Mouse (Mus musculus): ENCODE data around the gene Nomo1.

The Nomo1 gene

DNA sequence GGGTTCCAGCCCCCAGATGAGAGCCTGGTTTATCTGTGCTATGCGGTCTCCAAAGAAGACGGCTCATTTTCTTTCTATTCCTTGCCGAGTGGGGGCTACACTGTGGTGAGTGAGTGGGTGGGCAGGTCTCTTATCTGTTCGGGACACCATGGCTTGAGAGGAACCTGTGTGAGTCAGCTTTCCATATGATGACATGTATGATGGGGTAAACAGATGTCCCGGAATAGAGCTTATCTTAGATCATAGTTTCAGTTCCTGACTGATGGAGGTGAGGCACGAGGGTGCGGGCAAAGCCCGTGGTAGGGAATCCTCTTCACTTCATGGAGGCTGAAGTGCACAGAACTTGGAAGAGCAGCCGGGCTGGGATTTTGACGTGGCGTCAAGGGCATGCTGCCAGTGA lies 12.4 kb downstream of the Nomo1 start:
- DNase-seq (ENCODE audit: low spot score in 2 of 2): no peak

DNA sequence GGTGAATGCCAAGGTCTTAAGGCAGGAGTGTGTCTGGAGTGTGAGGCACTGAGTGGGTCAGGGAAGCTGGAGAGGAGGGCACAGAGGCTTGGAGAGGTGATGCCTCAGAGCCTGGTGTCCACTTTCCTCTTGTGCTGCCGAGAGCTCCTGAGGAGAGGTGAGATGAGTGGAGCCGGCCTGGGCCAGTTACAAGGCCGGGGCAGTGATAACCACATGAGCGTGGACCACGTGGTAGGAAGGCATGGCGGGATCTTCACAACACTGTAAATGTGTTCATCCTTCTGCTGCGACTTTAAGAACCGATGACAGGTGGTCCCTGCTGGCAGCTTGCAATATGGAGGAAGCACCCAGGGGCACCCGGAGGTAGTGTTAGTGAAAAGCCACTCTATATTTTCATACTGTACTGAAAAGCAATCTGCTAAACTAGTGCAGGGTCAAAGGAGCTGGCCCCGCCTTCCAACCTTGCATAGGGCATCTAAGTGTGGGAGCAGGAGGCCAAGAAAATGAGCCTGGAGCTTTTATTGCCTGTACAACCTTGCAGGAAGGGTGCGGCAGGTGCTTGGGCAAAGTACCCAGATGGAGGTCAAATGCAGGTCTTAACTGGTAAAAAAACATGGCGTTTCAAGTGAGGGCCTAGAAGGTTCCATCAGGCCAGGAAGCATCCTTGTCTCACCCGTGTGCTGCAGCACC lies 14.5 kb downstream of the Nomo1 start:
- no peak for DNase-seq (ENCODE audit: low spot score in 2 of 2)

DNA sequence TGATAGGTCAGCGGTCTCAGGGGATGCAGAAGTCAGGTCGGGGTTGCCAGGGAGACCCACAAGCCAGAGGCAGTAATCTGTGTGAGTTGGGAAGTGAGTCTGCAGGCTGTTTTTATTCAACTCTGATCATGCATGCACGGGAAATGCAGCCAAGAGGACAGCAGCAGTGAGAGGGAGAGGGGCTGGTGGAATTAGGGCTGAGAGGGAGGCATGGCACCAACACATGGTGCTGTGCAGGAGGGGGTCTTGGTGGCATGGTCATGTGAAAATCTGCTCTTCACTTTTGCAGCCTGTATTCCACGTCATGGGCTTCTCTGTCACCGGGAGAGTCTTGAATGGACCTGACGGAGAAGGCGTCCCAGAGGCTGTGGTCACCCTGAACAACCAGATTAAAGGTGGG lies 16.5 kb downstream of the Nomo1 start:
- no peak for DNase-seq (ENCODE audit: low spot score in 2 of 2)

DNA sequence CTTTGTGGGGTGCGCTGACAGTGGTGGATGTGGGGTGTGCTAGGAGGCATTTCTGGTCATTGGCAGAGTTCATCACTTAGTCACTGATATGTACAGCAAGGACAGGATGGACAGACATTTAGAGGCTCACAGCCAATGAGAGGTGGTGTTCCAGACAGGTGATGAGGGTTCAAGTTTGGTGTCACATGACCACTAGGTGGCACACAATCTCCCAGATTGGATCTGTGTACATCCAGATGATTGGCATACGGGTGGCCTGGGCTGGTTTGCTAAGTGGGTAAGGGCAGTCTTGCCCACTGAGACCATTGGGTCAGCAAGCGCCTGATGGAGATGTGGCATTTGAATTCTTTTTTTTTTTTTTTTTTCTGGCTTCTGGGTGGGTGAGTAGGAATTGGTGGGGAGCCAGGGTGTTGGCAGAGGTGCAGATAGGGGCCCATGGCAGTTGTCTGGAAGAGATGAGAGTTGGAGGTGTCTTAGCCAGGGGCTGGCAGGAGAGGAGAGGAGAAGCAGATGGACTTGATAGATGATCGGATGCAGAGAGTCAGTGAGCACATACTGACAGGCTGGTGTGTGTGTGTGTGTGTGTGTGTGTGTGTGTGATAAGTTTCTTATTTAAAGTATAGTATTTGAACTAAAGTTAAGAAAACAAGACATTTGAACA lies 18.8 kb downstream of the Nomo1 start:
- no peak for DNase-seq (ENCODE audit: low spot score in 2 of 2)

DNA sequence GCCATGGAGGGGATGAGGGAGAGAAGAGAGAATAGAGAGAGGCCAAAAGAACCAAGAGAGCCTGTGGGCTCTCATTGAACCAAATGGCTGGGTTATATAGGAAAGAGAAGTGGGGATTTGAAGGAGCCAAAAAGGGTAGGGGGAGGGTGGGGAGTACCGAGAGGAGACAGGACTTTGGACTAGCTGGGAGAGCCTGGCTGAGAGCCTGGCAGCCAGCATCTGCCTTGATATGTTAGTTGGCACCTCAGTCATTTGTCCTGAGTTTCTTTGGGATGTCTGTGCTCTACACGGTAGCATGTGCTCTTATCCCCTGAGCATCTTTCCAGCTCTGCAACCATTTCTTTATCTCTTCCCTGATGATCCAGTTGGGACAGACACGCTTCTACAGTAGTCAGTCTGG lies 20.1 kb downstream of the Nomo1 start:
- no peak for DNase-seq (ENCODE audit: low spot score in 2 of 2)

DNA sequence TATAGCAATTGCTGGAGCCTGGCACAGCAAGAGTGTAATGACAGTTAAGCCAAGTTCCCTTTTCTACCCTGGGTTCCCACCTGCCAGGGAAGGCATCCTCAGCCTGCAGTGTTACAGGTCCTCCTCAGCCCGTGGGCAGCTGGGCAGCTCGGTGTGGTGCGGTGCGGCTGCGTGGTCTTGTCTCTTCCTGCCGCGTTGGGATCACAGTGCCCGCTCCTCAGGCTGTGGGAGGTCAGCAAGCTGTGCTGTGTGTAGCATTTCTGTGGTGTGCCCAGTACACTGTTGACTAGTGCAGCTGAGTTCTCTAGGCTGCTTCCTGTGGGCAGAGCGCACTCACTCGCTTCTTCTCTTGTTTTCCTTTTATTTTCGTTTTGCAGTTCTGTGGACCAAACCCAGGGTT lies 25.4 kb downstream of the Nomo1 start:
- DNase-seq (ENCODE audit: low spot score in 2 of 2): no peak

DNA sequence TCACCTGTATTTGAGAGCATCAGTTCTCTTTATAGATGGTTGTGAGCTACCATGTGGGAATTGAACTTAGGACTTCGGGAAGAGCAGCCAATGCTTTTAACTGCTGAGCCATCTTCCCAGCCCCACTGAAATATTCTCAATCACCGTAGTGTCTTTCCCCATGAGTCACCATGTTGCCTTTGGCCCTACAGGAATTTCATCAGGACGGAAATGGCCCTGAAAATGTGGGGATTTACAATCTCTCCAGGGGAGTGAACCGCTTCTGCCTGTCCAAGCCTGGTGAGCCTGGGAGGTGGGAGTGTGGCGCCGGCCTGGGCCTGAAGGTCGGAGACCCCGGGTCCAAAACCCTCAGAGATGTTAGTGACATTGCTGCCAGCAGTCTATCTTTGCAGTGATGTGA lies 27.2 kb downstream of the Nomo1 start:
- no peak for DNase-seq (ENCODE audit: low spot score in 2 of 2)

DNA sequence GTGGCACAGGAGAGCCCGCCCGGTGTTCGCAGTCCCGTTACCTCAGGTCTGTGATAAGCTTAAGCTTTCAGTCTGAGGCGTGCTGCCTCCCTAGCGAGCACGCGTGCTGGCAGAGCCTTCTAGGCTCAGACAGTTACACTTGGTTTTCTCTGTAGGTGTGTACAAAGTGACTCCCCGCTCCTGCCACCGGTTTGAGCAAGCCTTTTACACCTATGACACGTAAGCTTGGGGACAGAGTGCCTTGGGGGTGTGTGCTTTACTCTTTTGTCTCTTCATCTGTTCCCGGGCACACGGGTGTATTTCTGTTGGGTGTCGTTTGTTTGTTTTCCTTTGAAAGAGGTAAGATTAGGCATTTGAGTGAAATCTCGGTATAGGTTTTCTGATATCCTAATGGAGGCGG lies 28.1 kb downstream of the Nomo1 start:
- no peak for DNase-seq (ENCODE audit: low spot score in 2 of 2)

DNA sequence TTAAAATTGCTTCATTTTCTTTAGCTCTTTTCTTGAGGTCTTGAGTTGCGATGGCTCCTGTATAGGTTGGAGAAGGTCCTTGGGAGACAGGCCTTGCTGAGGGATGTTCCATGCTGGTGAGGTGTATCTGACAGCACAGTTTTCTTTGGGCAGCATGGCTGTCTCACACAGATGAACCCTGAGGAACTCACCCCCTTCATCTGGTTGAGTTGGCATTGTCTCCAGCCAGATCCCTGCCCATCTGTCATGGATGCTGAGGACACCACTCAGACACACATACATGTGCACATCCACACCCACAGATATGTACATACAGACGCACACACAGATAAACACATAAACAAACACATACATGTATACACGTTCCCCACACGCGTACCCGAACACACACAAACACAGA lies 29.8 kb downstream of the Nomo1 start:
- no peak for DNase-seq (ENCODE audit: low spot score in 2 of 2)

DNA sequence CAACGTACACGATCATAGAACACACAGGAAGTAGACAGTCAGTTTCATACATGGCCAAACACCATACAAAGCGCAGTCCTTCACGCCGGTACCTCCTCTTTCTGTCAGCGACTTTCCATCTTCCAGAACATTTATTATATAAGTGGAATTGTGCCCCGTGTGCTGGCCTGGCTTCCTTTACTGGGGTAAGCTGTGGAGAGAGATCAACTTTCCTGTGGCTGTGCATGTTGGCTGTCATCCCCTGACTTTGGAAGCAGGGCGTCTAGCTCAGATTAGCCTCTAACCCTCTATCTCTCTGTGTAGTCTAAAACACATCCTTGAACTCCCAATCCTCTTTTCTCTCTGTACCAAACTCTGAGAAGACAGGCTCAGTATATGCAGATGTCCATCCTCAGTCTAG lies 35.3 kb downstream of the Nomo1 start:
- no peak for DNase-seq (ENCODE audit: low spot score in 2 of 2)

DNA sequence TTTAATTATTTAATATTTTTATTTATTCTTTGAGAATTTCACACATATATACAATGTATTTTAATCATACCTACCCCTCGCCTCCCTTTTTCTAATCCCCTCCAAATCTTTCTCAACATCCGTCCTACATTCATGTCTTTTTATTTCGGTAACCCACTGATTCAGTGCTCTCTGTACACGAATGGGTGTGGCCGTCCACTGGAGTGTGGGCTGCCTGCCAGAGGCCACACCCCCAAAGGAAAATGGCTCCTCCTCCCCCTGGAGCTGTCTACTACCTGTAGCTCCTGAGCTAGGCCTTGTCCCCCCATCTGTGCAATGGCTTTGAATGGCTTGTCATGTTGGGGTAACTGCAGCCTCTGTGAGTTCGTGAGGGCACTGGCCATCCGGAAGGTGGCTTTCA lies 43.3 kb downstream of the Nomo1 start:
- no peak for DNase-seq (ENCODE audit: low spot score in 2 of 2)

DNA sequence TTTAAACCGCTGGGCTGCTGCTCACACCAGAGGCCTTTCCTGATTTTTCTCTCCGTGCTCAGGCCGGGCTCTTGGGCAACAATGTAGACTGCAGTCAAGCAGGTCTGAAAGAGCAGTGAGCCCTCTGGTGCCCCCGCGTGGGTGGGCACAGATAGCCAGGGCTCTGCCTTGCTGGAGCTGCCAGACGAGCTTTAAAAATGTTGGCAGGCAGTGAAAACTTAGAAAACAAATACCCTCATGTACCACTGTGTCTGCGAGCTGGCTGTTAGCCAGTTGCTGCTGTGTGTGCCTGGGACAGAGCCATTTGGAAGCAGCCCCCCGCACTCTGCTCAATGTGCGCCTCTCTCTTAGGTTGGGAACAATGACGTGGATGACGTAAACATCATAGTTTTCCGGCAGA lies 44.2 kb downstream of the Nomo1 start:
- no peak for DNase-seq (ENCODE audit: low spot score in 2 of 2)

DNA sequence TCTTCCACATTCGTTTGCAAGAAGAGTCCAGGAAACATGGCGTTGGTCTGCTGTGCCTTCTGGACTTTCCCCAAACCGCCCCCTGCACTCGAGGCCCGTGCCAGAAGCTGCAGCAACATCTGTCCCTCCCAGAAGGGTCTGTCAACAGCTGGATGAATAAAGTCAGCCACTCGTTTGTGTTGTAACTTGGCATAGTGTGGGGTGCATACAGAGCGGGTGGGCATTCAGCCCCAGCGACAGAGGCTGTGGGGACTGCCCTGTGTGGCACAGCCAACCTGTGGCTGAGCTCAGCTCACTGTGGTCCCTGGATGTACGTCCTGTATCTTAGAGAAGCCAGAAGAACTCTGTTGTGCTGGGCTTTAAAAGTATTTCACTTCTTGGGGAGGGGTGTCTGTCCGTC lies 50.5 kb downstream of the Nomo1 start:
- no peak for DNase-seq (ENCODE audit: low spot score in 2 of 2)

DNA sequence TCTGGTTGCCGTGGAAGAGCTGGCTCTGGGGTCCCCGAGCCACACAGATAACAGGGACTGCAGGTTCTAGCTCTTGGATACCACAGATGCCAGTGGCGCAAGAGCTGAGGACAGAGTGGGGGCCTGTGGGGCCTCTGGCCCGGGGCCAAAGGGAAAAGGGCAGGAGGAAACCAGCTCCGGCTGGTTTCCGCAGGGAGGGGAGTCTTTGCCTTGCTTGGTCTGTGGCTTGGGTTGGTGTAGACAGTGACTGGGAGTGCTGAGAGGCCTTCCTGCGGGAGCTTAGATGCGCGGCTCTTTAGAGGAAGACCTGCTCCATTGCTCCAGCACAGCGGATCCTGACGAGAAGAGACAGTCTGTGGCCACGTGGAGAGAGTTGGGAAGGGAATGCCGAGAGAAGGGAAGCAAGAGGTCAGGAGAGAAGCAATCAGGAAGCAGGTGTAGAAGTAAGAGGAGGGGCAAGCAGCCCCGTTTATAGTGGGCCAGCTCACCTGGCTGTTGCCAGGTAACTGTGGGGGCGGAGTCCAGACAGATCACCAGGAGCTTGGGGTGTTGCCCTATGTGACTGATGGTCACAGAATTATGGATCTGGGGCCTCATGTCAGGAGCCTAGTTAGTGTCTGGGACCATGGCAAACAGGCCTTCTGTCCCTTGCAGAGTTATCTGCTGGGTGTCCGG lies 51.5 kb downstream of the Nomo1 start:
- DNase-seq (ENCODE audit: low spot score in 2 of 2): no peak

DNA sequence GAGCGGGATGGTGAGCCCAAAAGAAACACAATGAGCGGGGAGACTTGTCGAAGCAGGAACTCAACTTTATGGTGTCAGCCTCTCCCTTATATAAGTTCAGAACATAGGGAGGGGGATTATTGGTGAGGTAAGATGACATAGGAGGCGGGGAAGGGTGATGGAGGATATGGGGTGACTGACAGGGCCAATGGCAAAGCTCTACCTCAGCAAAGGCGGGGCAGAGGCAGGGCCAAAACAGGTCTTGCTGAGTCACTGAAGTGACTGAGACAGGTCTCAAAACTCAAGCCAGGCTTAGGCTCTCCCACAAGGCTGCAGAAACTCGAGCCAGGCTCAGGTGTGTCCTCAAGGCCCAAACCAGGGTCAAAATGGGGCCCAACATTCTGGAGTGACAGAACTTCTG lies 52.9 kb downstream of the Nomo1 start:
- no peak for DNase-seq (ENCODE audit: low spot score in 2 of 2)

DNA sequence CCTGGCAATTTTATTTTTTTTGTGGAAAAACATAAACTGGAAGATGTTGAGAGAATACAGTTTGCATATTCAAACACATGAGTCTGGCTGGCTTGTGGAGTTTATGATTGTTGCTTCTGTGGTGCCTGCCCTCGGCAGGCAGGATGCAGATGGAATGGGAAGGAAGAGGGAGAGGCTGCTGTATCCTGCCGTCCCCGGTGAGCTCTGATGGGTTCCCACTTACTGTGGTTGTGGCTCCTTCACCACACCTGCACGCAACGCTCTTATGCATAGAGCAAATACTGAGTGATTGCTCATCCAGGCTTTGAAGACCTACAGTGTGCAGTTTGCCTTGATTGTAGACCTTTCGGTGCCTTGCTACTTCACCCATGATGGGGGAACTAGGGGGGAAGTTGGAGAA lies 54.7 kb downstream of the Nomo1 start:
- no peak for DNase-seq (ENCODE audit: low spot score in 2 of 2)

DNA sequence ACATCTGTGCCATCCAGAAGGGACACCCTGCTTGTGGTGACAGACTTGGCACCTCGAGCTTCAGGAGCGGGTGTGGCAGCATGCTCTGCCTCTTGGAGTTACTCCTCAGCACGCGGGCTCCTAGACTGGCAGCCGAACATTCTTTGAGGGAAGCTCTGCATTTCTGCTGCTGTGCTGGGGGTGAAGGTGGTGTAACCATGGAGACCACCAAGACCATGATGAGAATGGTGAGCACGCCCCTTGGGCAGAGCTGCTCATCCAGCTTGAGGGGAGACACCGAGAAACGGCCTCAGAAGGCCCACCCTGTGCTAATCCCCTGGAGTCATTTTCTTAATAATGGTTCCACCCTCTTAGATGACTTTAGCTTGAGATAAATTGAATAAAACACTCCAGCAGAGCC lies 59.3 kb downstream of the Nomo1 start:
- no peak for DNase-seq (ENCODE audit: low spot score in 2 of 2)

DNA sequence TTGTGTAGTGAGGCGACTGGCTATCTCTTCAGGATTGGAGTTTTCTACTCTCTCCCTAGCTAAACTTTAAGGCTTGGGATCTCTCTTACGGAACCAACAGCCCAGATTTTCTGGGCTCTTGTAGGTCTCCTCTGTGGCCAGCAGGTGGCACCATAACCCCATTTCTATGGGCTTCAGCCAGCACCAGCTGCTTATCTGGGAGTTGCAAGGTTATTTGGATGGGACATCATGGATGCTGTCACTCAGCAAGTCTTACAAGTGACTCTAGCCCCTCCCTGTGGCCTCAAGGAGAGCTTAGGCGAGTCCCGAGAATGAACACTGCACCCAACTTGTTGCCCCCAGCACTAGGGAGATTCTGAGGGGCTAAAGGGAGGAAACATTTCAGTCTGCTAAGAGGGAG lies 62.6 kb downstream of the Nomo1 start:
- DNase-seq (ENCODE audit: low spot score in 2 of 2): peak in 1 of 2 experiments; percentile 63

DNA sequence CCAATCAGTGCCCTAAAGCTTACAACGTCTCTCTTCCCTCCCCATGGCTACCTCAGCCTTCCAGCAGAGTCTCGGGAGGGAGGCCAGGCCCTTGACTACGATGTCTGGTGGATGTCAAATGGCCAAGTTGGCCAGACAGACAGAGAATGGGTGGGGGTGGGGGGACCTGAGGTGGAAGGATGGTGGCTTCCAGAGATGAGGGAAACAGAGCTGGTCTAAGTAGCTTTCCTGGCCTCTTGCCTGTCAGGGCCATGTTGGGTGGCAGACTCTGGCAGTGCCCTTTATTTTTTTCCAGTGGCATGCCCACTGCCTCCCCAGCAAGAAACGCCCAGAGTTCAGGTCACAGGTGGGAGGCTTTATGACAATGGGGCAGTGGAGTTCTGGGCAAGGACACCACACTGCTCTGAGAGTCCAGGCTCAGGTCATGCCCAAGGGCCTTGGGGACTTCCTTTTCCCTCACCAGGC lies 63.9 kb downstream of the Nomo1 start:
- DNase-seq (ENCODE audit: low spot score in 2 of 2): no peak

DNA sequence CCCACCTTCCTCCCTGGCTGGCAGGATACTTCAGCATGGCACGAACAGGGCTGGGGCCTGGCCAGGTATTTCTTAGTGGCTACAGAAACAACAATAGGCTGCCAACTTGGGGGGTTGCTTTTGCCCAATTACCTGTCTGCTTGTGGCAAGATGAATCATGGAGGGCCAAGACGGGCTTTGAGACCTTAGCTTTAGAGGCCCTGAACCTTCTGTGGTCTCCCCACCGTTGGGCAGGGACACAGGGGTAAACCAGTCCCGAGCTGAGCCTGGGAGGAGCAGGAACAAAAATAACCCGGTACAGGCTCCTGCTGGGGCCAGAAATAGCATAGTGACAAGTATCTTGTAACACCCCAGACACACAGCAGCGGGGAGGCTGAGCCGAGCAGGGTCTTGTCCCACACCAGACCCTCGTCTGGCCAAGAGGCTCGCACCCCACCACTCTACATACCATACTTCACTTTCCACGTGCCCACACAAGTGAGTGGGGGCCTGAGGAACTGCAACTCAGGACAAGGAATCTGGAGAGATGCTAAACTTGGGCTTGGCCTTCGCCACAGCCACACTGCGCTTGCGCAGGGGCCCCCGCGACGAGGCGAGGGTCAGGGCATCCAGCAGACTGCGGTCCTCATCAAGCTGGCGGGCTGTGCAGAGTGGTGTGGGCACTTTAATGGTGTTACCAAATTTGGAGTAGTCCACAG lies 64.9 kb downstream of the Nomo1 start:
- no peak for DNase-seq (ENCODE audit: low spot score in 2 of 2)

DNA sequence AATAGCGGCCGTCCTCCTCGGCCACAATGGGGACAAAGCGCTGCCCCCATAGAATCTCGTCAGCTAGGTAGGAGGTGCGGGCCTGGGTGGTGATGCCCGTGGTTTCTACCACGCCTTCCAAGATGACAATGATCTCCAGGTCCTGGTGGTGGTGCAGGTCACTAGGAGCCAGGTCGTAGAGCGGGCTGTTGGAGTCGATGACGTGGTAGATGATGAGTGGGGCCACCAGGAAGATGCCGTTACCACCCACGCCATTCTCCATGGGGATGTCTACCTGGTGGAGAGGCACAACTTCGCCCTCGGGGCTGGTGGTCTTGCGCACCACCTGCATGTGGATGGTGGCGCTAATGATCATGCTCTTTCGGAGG lies 65.4 kb downstream of the Nomo1 start:
- no peak for DNase-seq (ENCODE audit: low spot score in 2 of 2)

DNA sequence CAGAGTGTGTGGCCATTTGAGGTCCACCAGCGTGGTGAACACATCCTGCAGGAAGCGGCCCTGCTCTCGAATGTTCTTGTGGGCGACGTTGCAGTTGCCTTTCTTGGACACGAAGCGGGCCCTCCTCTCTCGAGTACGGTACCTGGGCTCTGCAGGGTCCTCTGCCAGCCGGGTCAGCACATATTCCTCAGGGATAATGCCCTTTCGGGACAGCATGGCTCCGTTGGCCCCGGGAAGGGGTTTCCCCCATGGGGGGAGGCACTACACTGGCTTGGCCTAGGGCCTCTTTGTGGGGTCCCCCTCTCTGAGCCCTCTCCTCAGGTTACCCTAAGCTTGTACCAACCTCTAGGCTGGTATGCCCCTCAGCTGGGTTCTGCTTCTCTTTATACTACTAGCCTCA lies 66.2 kb downstream of the Nomo1 start:
- no peak for DNase-seq (ENCODE audit: low spot score in 2 of 2)

DNA sequence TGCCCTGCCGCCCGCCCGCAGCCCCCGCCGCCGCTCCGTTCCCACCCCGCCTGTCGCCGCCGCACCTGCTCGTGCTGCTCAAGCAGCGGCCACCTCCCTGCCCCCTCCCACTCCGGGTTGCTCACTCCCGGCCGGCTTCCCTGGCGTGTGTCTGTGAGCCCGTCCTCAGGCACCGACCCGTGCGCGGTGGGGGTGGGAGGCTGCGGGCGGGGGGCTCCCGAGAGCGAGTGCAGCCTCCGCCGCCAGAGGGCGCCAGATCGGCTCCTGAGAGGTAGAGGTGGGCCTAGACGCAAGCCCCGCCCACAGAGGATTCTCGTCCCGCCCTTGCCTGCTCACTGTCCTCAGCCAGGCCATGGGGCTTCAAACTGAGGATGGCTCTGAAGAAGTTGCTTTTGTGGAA lies 67.1 kb downstream of the Nomo1 start, which contains the start of gene Kcnj11:
Kcnj11 (minus strand) TSS at position 202 of the 400 bp plus-strand sequence.
- DNase-seq (ENCODE audit: low spot score in 2 of 2): peak; percentile 57 to 78

All from frontal cortex, postnatal 10 days (tissue).